Mouse (Mus musculus) naive thymus-derived CD4-positive, alpha-beta T cell, adult 2 months (primary cell): ENCODE measurements around the gene Nrcam.

ENCODE experiments used
- DNase-seq: peaks from one replicate; pipeline ENCODE4 v3.0.0-alpha.2; 2011; ENCODE audit warnings: low read depth

Nrcam gene

GRCm38 (mm10) chr12:44519440-44520141 lies 190.9 kb downstream of the Nrcam start:
- DNase-seq = no peak

- no peak for DNase-seq
These were observed 192.8 kb downstream of the Nrcam start for GRCm38 (mm10) chr12:44521496-44521895.

- DNase-seq = no peak
These were observed 196.2 kb downstream of the Nrcam start for GRCm38 (mm10) chr12:44524621-44525565.

GRCm38 (mm10) chr12:44528391-44529016 lies 199.8 kb downstream of the Nrcam start:
- DNase-seq = no peak

- DNase-seq = no peak
These were observed 203.8 kb downstream of the Nrcam start for GRCm38 (mm10) chr12:44532337-44533113.

GRCm38 (mm10) chr12:44534100-44534633 lies 205.5 kb downstream of the Nrcam start:
- DNase-seq = no peak

GRCm38 (mm10) chr12:44535623-44536022 lies 206.9 kb downstream of the Nrcam start:
- DNase-seq = no peak

GRCm38 (mm10) chr12:44547721-44548369 lies 219.2 kb downstream of the Nrcam start:
- peak; percentile 35 for DNase-seq

- no peak for DNase-seq
These were observed 219.8 kb downstream of the Nrcam start for GRCm38 (mm10) chr12:44548465-44548864.

- no peak for DNase-seq
These were observed 222.9 kb downstream of the Nrcam start for GRCm38 (mm10) chr12:44551614-44552013.

GRCm38 (mm10) chr12:44554051-44554450 lies 225.4 kb downstream of the Nrcam start:
- no peak for DNase-seq

GRCm38 (mm10) chr12:44554808-44555207 lies 226.1 kb downstream of the Nrcam start:
- DNase-seq = no peak

GRCm38 (mm10) chr12:44560002-44560401 lies 231.3 kb downstream of the Nrcam start:
- no peak for DNase-seq

- no peak for DNase-seq
These were observed 241.4 kb downstream of the Nrcam start for GRCm38 (mm10) chr12:44570070-44570469.

- peak; percentile 8 for DNase-seq
These were observed 244.0 kb downstream of the Nrcam start for GRCm38 (mm10) chr12:44572664-44573063.

- DNase-seq = no peak
These were observed 245.5 kb downstream of the Nrcam start for GRCm38 (mm10) chr12:44574167-44574566.

- peak; percentile 10 for DNase-seq
These were observed 272.9 kb downstream of the Nrcam start for GRCm38 (mm10) chr12:44601410-44602149.

- no peak for DNase-seq
These were observed 273.7 kb downstream of the Nrcam start for GRCm38 (mm10) chr12:44602269-44602957.

GRCm38 (mm10) chr12:44602958-44603331 lies 274.3 kb downstream of the Nrcam start:
- no peak for DNase-seq

GRCm38 (mm10) chr12:44617001-44617421 lies 288.3 kb downstream of the Nrcam start:
- DNase-seq = no peak
